Mouse (Mus musculus): Measurements from ENCODE around the gene Ablim1. TPM values are rescaled to one million over a fixed set of nuclear protein-coding genes. Genes with fewer than 3 reads are reported as not detected.

The Ablim1 gene
- total and polyA plus RNA-seq, 3 experiments, result 101 to 454 (median 418) TPM

GRCm38 (mm10) chr19:57200477-57201089, 114.1 kb downstream of the Ablim1 start:
- peaks cover 45% of the 10 kb centered on the region for H3K4me1 ChIP-seq (ENCODE audit: control insufficient read depth, insufficient read depth, low read length)
- peaks cover 14% of the 10 kb centered on the region for H3K36me3 ChIP-seq (ENCODE audit: control insufficient read depth, insufficient read depth, low read length)
- H3K9ac ChIP-seq (ENCODE audit: low read depth, low read length), result no peak overlapping the region
- DNase-seq, result peak in 1 of 2 experiments; percentile 67
- WGBS, result 23% methylated on average over 12 of the region's 12 CpGs
- peak overlapping the region; percentile 88 for H3K27ac ChIP-seq
- H3K4me3 ChIP-seq, result peak overlapping the region; percentile 8; the same call in 1 of the 2 replicates
- peaks cover 2% of the 10 kb centered on the region; the same call in 1 of the 2 replicates for H3K79me2 ChIP-seq (replicated peaks; ENCODE audit: control insufficient read depth, insufficient read depth, low read length)
- peak; percentile 49 for TF ChIP-seq POLR2A (IDR thresholded peaks at IDR 0.05; ENCODE audit: insufficient read depth, low read depth, low read length)
- TF ChIP-seq CTCF (IDR thresholded peaks at IDR 0.05), result peak; percentile 10; the same call in 1 of the 2 replicates
- TF ChIP-seq EP300 (IDR thresholded peaks at IDR 0.05; ENCODE audit: insufficient read depth, low read depth, low read length), result peak; percentile 94
- intact Hi-C loops (cut with DNase I), result no loop called here
- H3K27me3 ChIP-seq (ENCODE audit: control insufficient read depth, insufficient read depth, low read length), result no peaks in the 10 kb centered on the region

GRCm38 (mm10) chr19:57199361-57199760, 115.4 kb downstream of the Ablim1 start:
- Histone ChIP-seq H3K79me2 (replicated peaks; ENCODE audit: control insufficient read depth, insufficient read depth, low read length) (peaks cover 4% of the 10 kb centered on the region), H3K36me3 (ENCODE audit: control insufficient read depth, insufficient read depth, low read length) (peaks cover 14% of the 10 kb centered on the region), H3K9ac (ENCODE audit: low read depth, low read length) (no peak overlapping the region), H3K4me3 (no peak overlapping the region), H3K27ac (peak overlapping the region; percentile 88), H3K27me3 (ENCODE audit: control insufficient read depth, insufficient read depth, low read length) (no peaks in the 10 kb centered on the region), H3K4me1 (ENCODE audit: control insufficient read depth, insufficient read depth, low read length) (peaks cover 46% of the 10 kb centered on the region)
- TF ChIP-seq EP300 (IDR thresholded peaks at IDR 0.05; ENCODE audit: insufficient read depth, low read depth, low read length), result no peak
- no peak for TF ChIP-seq CTCF (IDR thresholded peaks at IDR 0.05)
- no peak for TF ChIP-seq POLR2A (IDR thresholded peaks at IDR 0.05; ENCODE audit: insufficient read depth, low read depth, low read length)
- intact Hi-C loops (cut with DNase I), result loop anchor here (5.0 kb wide), 1 partner anchor 113 kb away; the partner anchor contains the start of gene Ablim1
- no peak for DNase-seq
- 13% methylated on average over 6 of the region's 6 CpGs for WGBS

- TF ChIP-seq CTCF (IDR thresholded peaks at IDR 0.05) (no peak), EP300 (IDR thresholded peaks at IDR 0.05; ENCODE audit: insufficient read depth, low read depth, low read length) (no peak)
- Histone ChIP-seq H3K9ac (ENCODE audit: low read depth, low read length) (peak overlapping the region; percentile 39), H3K79me2 (replicated peaks; ENCODE audit: control insufficient read depth, insufficient read depth, low read length) (peaks cover 4% of the 10 kb centered on the region), H3K4me1 (ENCODE audit: control insufficient read depth, insufficient read depth, low read length) (peaks cover 38% of the 10 kb centered on the region), H3K27ac (peak overlapping the region; percentile 88), H3K27me3 (ENCODE audit: control insufficient read depth, insufficient read depth, low read length) (no peaks in the 10 kb centered on the region), H3K36me3 (ENCODE audit: control insufficient read depth, insufficient read depth, low read length) (peaks cover 11% of the 10 kb centered on the region), H3K4me3 (no peak overlapping the region)
- intact Hi-C loops (cut with DNase I), result loop anchor here (5.0 kb wide), 1 partner anchor 114 kb away; the partner anchor contains the start of gene Ablim1
- DNase-seq, result peak in 1 of 2 experiments; percentile 34
- WGBS, result 47% methylated on average over 12 of the region's 12 CpGs
Observed at GRCm38 (mm10) chr19:57198531-57198930, 116.2 kb downstream of the Ablim1 start.

GRCm38 (mm10) chr19:57198029-57198428, 116.7 kb downstream of the Ablim1 start:
- peak overlapping the region; percentile 51; the same call in 1 of the 2 replicates for H3K4me3 ChIP-seq
- TF ChIP-seq POLR2A (IDR thresholded peaks at IDR 0.05; ENCODE audit: insufficient read depth, low read depth, low read length) (no peak), EP300 (IDR thresholded peaks at IDR 0.05; ENCODE audit: insufficient read depth, low read depth, low read length) (no peak), CTCF (IDR thresholded peaks at IDR 0.05) (no peak)
- intact Hi-C loops (cut with DNase I), result loop anchor here (5.0 kb wide), 1 partner anchor 114 kb away; the partner anchor contains the start of gene Ablim1

GRCm38 (mm10) chr19:57197043-57197817, 117.5 kb downstream of the Ablim1 start:
- Histone ChIP-seq H3K27ac (peak overlapping the region; percentile 88), H3K4me3 (peak overlapping the region; percentile 51), H3K79me2 (replicated peaks; ENCODE audit: control insufficient read depth, insufficient read depth, low read length) (peaks cover 5% of the 10 kb centered on the region), H3K9ac (ENCODE audit: low read depth, low read length) (peak overlapping the region; percentile 74), H3K36me3 (ENCODE audit: control insufficient read depth, insufficient read depth, low read length) (peaks cover 16% of the 10 kb centered on the region; the same call in 1 of the 2 replicates), H3K27me3 (ENCODE audit: control insufficient read depth, insufficient read depth, low read length) (no peaks in the 10 kb centered on the region), H3K4me1 (ENCODE audit: control insufficient read depth, insufficient read depth, low read length) (peaks cover 38% of the 10 kb centered on the region)
- WGBS, result under 1% methylated on average over 36 of the region's 37 CpGs
- peak; percentile 92 to 93 for DNase-seq
- peak; percentile 26; the same call in 1 of the 2 replicates for TF ChIP-seq CTCF (IDR thresholded peaks at IDR 0.05)
- peak; percentile 70 for TF ChIP-seq POLR2A (IDR thresholded peaks at IDR 0.05; ENCODE audit: insufficient read depth, low read depth, low read length)
- TF ChIP-seq EP300 (IDR thresholded peaks at IDR 0.05; ENCODE audit: insufficient read depth, low read depth, low read length), result peak; percentile 83; the same call in 1 of the 2 replicates
- intact Hi-C loops (cut with DNase I), result loop anchor here (1.0 to 5.0 kb wide), 3 partner anchors 42 to 115 kb away; partner anchors contain the start of gene Ablim1

More at GRCm38 (mm10) chr19:57198029-57198428, 116.7 kb downstream of the Ablim1 start:
- Histone ChIP-seq H3K27ac (peak overlapping the region; percentile 88), H3K27me3 (ENCODE audit: control insufficient read depth, insufficient read depth, low read length) (no peaks in the 10 kb centered on the region), H3K4me1 (ENCODE audit: control insufficient read depth, insufficient read depth, low read length) (peaks cover 38% of the 10 kb centered on the region), H3K9ac (ENCODE audit: low read depth, low read length) (peak overlapping the region; percentile 65), H3K79me2 (replicated peaks; ENCODE audit: control insufficient read depth, insufficient read depth, low read length) (peaks cover 3% of the 10 kb centered on the region), H3K36me3 (ENCODE audit: control insufficient read depth, insufficient read depth, low read length) (peaks cover 8% of the 10 kb centered on the region; the same call in 1 of the 2 replicates)
- DNase-seq, result no peak
- 15% methylated on average over 5 of the region's 5 CpGs for WGBS

Data from heart, adult 2 months (tissue).